Mouse (Mus musculus) activated CD4-positive, CD25-positive, alpha-beta regulatory T cell, adult 4 months (primary cell): ENCODE data around the gene Hoxc10. TPM values are rescaled to one million over a fixed set of nuclear protein-coding genes. Genes with fewer than 3 reads are reported as not detected.

ENCODE experiments used
- ATAC-seq: one replicate; pipeline ENCODE4 v1.8.0; 2017
- polyA plus RNA-seq, 2 experiments: library from polyadenylated mRNA; unstranded; fragments of 100-300 nt; shearing (Covaris generic); gene quantifications; one replicate each; pipeline ENCODE4 v1.2.1; 2017

Gene Hoxc10
- polyA plus RNA-seq, 2 experiments from 2014 or later = not detected

- no peak for ATAC-seq
Measured at GRCm38 (mm10) chr15:102945185-102946077, 21.2 kb upstream of the Hoxc10 start.

DNA sequence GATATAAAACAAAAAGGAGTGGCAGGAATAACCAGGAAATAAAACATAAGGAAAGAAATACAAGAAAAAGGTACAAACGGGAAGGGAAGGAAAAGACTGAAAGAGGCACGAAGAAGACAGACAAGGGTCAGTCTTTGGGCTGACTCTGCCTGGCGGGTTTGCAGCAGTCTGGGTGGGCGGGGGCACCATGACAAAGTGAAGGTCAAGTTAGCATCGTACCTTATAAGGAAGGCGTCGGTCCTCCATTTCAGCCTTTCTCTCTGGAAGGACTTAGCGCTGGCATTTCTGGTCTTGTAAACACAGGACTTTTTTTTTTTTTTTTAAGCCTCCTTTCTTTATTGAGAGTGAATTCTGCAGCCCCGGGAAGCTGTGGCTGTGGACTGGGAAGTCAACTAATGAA, 19.3 kb upstream of the Hoxc10 start:
- ATAC-seq = no peak

DNA sequence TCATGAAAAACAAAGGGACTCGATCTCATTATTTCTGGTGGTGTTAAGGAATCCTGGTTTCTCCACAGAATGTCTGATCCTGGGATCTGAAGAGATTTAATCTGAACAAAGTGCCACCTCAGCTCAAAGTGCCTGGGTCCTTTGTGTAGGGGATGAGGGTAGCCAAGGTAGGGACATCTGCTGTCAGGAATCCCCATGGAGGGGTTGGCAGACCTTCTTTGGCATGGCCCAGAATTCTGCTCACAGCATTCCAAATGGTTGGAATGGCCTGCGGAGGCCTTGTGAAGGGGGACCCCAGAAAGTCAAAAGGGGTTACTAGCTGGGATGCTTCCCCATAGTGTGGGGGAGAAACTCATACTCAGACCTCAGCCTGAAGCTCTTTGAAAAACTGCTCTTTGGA, 17.8 kb upstream of the Hoxc10 start:
- ATAC-seq = no peak

- ATAC-seq = no peak
Measured at GRCm38 (mm10) chr15:102949696-102950095, 16.9 kb upstream of the Hoxc10 start.

GRCm38 (mm10) chr15:102950877-102951276, 15.7 kb upstream of the Hoxc10 start:
- no peak for ATAC-seq

DNA sequence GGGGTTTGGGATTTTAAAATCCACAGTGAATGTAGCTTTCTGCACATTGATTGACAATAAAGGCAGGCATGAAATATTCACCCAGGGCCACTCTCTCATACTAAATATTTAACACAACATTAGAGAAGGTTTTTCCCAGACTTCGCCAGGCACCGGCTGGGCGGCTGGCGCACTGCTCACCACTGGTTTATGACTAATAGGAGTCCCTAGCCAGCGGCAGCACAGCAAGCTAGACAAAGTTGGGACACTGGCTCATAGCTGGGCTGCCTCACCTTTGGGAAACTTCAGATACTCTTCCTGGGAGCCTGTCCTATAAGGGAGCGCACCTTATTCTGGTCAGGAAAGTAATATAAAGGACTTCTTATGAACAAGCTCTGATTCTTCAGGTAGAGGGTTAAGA, 13.0 kb upstream of the Hoxc10 start:
- ATAC-seq = no peak

- ATAC-seq = no peak
Measured at GRCm38 (mm10) chr15:102954192-102955006, 12.2 kb upstream of the Hoxc10 start, which contains the start of gene Hoxc11. Gene Hoxc11, plus strand, starts transcription at chr15:102954427.

DNA sequence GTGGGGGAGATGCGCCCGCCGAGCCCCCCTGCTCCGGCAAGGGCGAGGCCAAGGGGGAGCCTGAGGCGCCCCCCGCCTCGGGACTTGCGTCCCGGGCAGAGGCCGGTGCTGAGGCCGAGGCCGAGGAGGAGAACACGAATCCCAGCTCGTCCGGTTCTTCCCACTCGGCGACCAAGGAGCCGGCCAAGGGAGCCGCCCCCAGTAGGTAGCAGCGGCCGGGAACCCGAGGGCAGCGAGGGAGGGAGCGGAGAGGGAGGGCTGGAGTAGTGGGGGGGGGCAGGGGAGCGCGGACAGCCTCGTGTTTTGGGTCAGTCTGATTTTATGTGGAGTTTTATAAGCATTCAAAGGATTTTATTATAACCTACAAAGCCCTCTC, 11.6 kb upstream of the Hoxc10 start:
- no peak for ATAC-seq

- no peak for ATAC-seq
Measured at GRCm38 (mm10) chr15:102955833-102956640, 10.6 kb upstream of the Hoxc10 start.

- ATAC-seq = no peak
Measured at GRCm38 (mm10) chr15:102956906-102957305, 9.7 kb upstream of the Hoxc10 start.

DNA sequence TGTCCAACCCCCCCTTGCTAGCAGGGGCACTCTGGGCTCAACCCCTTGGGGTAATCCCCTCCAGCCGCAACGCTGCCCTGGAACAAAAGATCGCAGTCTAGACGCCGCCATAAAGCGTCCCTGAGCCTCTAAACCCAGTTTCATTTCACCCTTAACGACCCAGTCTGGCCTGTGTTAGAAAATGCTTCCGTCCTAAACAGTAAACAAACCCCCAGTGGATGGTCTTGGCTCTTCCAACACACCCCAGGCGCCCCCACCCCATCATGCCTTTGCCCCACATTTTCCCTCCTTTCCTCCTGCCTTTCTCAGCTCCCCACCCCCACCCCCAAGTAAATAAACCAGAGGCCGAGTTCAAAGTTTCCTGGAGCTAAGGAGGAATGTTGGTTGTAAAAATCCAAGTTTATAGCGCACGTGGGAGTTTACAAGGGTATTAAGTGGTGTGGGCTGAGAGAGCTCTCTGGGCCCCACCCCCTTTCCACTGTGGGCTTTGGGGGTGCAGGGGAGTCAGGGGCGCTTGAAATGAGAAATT, 6.9 kb upstream of the Hoxc10 start:
- no peak for ATAC-seq

DNA sequence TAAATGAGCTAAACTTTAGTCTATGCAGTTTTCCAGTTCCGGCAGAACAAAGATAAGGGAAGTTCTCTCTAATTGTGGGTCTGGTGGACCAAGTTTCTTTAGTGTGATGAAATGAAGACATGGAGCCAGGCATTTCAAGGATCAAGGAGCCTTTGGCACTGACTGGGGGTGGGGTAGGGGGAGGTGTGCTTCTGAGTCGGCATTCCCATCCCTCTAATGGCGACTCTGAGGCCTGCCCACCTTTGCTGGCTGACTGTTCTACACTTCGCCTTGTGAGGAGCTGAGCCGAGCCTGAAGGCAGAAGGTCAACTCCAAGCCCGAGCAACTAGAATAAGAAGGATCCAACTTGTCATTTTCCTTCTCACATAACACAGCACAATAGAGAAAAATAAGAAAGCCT, 4.9 kb upstream of the Hoxc10 start:
- no peak for ATAC-seq

GRCm38 (mm10) chr15:102962492-102962891, 4.1 kb upstream of the Hoxc10 start:
- no peak for ATAC-seq

- ATAC-seq = no peak
Measured at GRCm38 (mm10) chr15:102963259-102963658, 3.3 kb upstream of the Hoxc10 start.

GRCm38 (mm10) chr15:102963671-102964640, 2.6 kb upstream of the Hoxc10 start:
- ATAC-seq = no peak

DNA sequence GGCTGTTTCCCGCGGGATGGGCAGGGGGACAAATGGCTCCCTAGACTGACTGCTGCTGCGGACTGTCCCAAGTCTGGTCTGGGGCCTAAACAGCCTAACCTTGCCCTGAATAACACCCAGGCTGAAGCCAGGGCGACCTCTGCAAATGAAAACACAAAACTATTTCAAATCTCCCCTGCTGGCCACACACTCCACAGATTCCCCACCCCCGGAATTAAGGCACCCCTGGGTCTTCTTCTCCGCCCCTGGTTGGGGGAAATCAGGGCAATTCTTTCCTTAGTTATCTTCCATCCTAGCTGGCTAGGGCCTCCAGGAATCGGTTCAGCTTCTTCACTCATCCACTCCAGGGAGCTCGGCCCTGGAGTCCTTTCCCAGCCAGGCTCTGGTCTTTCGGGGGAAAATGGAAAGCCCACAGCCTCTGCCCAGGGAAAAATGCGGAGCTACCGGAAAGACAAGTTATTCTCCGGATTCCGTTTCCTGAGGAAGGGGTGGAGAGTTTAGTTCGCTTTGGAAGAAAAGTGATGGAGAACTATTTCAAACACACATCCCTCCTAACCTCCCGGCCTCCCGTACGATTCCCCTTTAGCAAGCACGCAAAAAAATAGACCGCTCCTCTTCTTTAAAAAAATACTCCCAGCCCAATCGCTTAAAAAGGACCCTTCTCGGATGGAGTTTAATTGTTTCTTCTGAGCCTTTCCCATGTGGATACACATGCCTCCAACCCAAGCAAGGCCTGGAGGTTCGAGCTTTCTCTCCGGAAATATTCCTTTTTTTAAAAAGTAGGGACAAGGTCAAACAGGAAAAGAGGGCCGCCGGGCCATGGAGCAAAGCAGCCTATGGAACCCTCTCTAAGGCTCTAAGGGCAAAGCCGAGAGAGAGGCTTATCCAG, 1.3 kb upstream of the Hoxc10 start:
- ATAC-seq = no peak

DNA sequence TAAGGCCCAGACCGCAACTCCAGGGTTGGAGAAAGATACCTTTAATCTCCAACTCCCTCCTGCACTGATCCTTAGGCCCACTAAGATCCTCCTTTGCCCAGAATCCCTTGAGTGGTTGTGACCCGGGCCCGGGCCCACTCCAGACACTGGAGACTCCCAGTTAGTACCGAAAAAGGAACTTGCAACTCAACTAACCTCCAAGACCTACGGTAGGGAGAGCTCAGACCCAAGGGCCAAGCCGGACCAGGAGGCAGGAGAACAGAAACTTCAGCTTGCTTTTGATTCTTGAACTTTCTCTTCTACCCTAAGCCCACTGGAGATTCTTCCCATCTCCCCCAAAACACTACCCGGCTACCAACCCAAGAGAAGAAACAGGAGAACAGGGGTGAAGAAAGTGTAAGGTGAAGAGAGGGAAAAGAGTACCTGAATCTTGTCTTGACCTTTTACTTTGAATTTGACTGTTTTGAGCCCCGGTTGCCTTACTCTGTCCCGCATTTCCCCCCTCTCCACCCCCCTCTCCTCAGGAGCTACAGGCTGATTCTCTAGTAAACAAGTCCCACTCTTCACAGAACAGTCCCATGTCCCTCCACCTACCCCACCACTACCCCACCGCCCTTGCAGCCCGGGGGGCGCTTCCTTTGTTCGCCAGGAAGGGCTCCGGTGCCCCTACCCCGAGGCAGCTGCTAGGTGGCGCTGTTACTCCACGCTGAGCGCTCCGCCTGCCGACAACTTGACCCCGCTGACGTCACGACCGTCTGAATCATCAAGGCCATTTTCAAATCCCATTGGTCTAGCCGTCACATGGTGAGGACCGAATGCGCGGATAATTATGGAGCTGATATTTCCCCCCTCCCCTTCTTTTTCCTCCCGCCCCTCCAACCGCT, 462 bp upstream of the Hoxc10 start:
- ATAC-seq = peak; percentile 44

DNA sequence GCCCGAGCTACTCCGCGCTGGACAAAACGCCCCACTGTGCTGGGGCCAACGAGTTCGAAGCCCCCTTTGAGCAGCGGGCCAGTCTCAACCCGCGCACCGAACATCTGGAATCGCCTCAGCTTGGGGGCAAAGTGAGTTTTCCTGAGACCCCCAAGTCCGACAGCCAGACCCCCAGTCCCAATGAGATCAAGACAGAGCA, 615 bp downstream of the Hoxc10 start, which contains the start of gene Hoxc5:
Hoxc5 (plus strand) TSS at position 132 of the 199 bp plus-strand sequence.
- no peak for ATAC-seq
